Mouse (Mus musculus): ENCODE measurements around the gene Gp1bb. TPM values are rescaled to one million over a fixed set of nuclear protein-coding genes. Genes with fewer than 3 reads are reported as not detected.

Gp1bb gene
- total RNA-seq, 1 experiment from 2014 or later: not detected

- no peak for ATAC-seq (replicated peaks; ENCODE audit: insufficient number of reproducible peaks, low FRiP score, low TSS enrichment, poor library complexity, severe bottlenecking)
Observed at GRCm38 (mm10) chr16:18629390-18630231, 7.4 kb upstream of the Gp1bb start, which contains the start of gene Sept5. TSS of gene Sept5 (minus strand) at chr16:18629954.

- no peak for ATAC-seq (replicated peaks; ENCODE audit: insufficient number of reproducible peaks, low FRiP score, low TSS enrichment, poor library complexity, severe bottlenecking)
Observed at GRCm38 (mm10) chr16:18628948-18629340, 6.7 kb upstream of the Gp1bb start.

- no peak for ATAC-seq (replicated peaks; ENCODE audit: insufficient number of reproducible peaks, low FRiP score, low TSS enrichment, poor library complexity, severe bottlenecking)
Observed at GRCm38 (mm10) chr16:18628206-18628947, 6.2 kb upstream of the Gp1bb start.

GRCm38 (mm10) chr16:18627163-18627562 lies 5.0 kb upstream of the Gp1bb start:
- ATAC-seq (replicated peaks; ENCODE audit: insufficient number of reproducible peaks, low FRiP score, low TSS enrichment, poor library complexity, severe bottlenecking): no peak

- ATAC-seq (replicated peaks; ENCODE audit: insufficient number of reproducible peaks, low FRiP score, low TSS enrichment, poor library complexity, severe bottlenecking): peak; percentile 47
Observed at GRCm38 (mm10) chr16:18626376-18626878, 4.2 kb upstream of the Gp1bb start, which contains the start of gene Gm49601. TSS of gene Gm49601 (minus strand) at chr16:18626427.

GRCm38 (mm10) chr16:18625791-18626311 lies 3.6 kb upstream of the Gp1bb start:
- no peak for ATAC-seq (replicated peaks; ENCODE audit: insufficient number of reproducible peaks, low FRiP score, low TSS enrichment, poor library complexity, severe bottlenecking)

- no peak for ATAC-seq (replicated peaks; ENCODE audit: insufficient number of reproducible peaks, low FRiP score, low TSS enrichment, poor library complexity, severe bottlenecking)
Observed at GRCm38 (mm10) chr16:18625097-18625496, 2.9 kb upstream of the Gp1bb start.

- no peak for ATAC-seq (replicated peaks; ENCODE audit: insufficient number of reproducible peaks, low FRiP score, low TSS enrichment, poor library complexity, severe bottlenecking)
Observed at GRCm38 (mm10) chr16:18624641-18625040, 2.4 kb upstream of the Gp1bb start.

- no peak for ATAC-seq (replicated peaks; ENCODE audit: insufficient number of reproducible peaks, low FRiP score, low TSS enrichment, poor library complexity, severe bottlenecking)
Observed at GRCm38 (mm10) chr16:18623751-18624540, 1.7 kb upstream of the Gp1bb start.

- no peak for ATAC-seq (replicated peaks; ENCODE audit: insufficient number of reproducible peaks, low FRiP score, low TSS enrichment, poor library complexity, severe bottlenecking)
Observed at GRCm38 (mm10) chr16:18622916-18623750, 930 bp upstream of the Gp1bb start.

- no peak for ATAC-seq (replicated peaks; ENCODE audit: insufficient number of reproducible peaks, low FRiP score, low TSS enrichment, poor library complexity, severe bottlenecking)
Observed at GRCm38 (mm10) chr16:18621362-18622001, 721 bp downstream of the Gp1bb start.

GRCm38 (mm10) chr16:18620601-18621361 lies 1.4 kb downstream of the Gp1bb start:
- ATAC-seq (replicated peaks; ENCODE audit: insufficient number of reproducible peaks, low FRiP score, low TSS enrichment, poor library complexity, severe bottlenecking): no peak

- ATAC-seq (replicated peaks; ENCODE audit: insufficient number of reproducible peaks, low FRiP score, low TSS enrichment, poor library complexity, severe bottlenecking): no peak
Observed at GRCm38 (mm10) chr16:18620201-18620600, 2.0 kb downstream of the Gp1bb start.

GRCm38 (mm10) chr16:18619110-18619509 lies 3.1 kb downstream of the Gp1bb start:
- 0 out of 2 replicates have a peak, but pooled peaks have one; percentile 34 for ATAC-seq (replicated peaks; ENCODE audit: insufficient number of reproducible peaks, low FRiP score, low TSS enrichment, poor library complexity, severe bottlenecking)

GRCm38 (mm10) chr16:18618297-18618696 lies 3.9 kb downstream of the Gp1bb start:
- ATAC-seq (replicated peaks; ENCODE audit: insufficient number of reproducible peaks, low FRiP score, low TSS enrichment, poor library complexity, severe bottlenecking): no peak

GRCm38 (mm10) chr16:18617370-18618065 lies 4.7 kb downstream of the Gp1bb start:
- ATAC-seq (replicated peaks; ENCODE audit: insufficient number of reproducible peaks, low FRiP score, low TSS enrichment, poor library complexity, severe bottlenecking): peak; percentile 52
